Mouse (Mus musculus): ENCODE results near the gene Sesn2.
"Not testable (repeated sequence)": the region's sequence is repeated elsewhere in the genome, so short reads cannot be mapped to it uniquely, and the experiment has no call there.

The Sesn2 gene

DNA sequence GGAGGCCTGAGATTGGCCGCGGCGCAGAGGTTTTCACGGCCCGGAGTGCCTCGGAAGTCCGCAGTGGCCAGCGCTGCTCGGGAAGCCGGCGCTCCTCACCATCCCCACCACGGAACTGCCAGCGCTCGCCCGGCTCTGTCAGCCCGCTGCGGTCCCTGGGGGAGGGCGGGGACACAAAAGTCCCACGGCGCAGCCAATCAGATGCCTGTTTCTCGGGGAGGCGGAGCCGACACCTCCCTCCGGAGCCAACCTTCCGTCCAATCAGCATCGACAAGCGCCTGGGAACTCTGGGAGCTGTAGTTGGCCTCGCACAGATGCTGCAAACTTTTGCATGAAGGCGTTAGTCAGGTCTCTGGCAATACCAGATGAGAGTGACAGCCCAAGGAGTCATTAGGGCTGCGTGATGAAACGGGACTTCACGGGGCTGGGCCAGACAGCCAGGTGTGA is at the start of gene Sesn2:
Sesn2 (minus strand) TSS at position 150 of the 447 bp plus-strand sequence.
- DNase-seq, result peak; percentile 95

DNA sequence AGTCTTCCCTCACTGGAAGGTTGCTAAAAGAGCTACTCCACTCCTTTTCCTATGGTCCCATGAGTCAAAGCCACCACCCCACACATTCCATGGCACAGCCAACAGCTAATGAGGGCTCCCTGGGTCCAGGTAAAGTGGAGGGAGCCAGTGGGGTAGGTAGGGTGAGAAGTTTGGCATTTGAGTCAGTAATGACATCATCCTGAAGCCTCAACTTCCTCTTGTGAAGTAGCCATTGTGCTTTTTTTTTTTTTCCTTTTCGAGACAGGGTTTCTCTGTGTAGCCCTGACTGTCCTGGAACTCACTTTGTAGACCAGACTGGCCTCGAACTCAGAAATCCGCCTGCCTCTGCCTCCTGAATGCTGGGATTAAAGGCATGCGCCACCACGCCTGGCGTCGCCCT is 45.2 kb upstream of the Sesn2 start:
- not testable (repeated sequence) for DNase-seq

DNA sequence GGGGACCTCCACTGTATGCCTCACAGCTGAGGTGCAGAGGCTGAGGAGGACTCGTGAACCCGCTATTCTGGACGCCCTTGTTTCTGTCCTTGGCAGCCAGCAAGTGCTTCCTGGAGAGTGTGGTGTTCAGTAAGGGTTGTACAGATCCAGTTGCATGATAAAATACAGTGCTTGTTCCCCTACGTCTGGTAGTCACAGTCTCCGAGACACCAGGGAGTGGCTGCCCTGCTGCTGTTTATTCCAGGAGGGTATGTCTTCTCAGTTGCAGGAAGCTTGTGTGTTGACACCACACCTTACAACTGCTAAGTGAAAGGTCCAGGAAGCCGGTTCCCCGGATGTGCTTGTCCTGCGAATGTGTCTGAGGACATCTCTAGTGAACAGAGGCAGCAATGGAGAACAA is 44.4 kb upstream of the Sesn2 start:
- DNase-seq, result no peak

DNA sequence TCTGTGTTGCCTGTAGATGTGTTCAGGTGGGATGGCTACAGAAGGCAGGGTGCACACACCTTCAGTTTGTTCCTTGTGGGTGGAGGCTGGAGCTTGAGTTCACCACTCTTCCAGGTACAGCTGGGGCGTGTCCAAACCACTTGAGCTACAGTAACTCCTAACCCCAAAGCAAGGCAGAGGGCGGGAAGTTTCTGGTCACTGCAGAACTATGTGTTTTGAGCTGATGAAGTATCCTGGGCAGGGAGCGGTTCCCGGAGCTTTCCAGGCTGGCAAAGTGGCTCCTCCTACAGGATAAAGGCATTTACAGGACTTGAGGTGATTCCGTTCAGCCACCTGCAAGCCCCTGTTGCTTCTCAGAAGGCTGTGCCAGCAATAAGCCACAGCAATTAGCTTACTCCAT is 43.9 kb upstream of the Sesn2 start:
- DNase-seq, result no peak

DNA sequence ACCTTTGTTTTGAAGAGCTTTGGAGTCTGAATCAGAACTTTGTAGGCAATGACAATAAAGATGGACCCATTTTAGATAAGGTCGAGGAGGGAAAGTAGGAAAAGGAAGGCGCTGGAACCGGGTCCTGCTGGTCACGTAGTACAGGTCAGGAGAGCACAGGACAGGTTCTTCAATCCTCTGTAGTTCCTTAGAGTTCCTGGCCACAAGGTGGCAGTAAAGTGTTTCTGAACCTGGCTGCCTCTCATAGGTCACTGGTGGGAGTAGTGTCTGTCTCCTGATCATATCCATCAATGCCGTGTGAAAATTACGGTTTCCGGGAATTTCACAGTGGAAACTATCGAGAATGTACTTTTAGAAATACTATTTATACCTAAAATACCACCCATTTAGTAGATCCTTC is 35.5 kb upstream of the Sesn2 start:
- peak; percentile 44 for DNase-seq

DNA sequence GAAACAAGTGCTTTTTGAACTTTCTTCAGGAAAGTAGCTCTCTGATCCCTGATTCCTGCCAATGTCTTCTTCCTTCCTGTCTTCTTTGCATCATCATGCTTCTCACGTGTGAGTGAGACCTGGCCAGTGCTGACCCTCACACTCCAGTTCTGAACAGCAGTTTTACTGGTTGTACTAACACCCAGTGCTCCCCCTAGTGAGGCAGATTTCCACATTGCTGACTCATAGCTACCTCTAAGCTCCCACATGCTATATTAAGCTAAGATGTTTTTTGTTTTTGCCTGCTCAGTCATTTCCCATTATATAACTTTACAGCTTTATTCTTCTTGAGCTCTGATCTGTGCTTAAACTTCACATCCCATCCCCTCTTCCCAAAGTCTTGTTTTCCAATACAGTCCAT is 32.4 kb upstream of the Sesn2 start:
- no peak for DNase-seq

DNA sequence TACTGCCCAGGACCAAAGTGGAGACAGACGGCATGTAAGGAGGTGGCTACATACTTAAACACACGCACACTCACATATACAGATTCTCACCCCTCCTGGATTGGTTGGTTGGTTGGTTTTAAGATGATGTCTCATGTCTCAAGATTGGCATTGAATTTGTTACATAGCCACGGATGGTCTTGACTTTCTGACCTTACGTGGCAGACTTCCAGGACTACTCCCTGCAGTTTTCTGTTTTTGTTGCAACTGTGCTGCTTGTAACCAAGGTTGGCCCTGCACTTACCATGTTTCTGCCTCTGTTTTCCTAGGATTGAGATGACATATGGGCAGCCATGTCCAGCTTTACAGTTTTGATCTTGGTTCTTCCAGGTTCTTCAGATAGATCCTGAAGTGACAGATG is 31.1 kb upstream of the Sesn2 start:
- DNase-seq, result no peak

DNA sequence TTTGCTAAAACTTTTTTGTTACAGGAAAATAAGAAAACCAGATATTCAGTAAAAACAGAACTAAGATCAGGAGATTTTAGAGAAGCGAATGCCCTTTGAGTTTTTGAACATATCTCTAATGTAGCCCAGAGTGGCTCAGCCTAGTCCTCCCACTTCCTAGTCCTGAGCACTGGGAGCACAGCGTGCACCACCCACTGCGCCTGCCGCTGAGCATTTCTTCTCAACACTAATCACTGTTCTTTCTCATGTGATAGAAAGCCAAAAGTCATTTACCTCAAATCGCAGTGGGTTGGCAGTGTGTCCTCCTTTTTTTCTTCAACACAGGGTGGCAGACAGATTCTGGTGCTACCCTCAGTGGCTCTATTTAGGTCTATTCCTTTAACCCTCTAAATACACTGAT is 29.2 kb upstream of the Sesn2 start:
- DNase-seq, result no peak

DNA sequence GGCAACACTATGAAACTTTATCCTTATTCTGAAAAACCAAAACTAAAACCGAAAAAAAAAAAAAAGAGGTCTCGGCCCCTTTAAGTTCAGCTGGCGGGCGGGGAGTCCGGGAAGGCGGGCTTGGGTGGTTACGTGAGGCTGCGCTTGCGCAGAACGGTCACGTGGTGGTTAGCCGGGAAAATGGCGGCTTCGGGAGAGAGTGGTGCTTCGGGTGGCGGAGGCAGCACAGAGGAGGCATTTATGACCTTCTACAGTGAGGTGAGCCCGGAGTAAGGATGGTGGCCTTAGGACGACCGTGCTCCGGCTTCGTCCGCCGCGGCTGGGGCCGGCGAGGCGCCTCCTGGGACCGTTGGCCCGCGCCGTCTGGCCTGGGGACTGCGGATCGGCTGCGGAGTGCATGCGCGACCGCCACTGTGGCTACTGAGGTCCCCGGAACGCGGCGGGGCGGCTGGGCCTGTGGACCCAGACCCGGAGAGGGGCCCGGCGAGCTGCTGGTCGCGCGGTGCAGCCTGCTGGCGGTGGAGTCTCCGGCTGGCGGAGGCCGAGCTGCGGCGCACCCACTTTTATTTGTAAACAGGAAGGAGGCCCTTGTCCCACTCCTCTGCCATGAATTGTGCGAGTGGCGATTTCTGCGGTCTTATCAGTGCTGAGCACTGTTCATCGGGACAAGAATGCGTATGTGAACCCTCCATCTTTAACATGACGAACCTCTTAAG is 25.3 kb upstream of the Sesn2 start, which contains the start of gene Dnajc8:
Dnajc8 (plus strand) TSS at position 145 of the 716 bp plus-strand sequence.
- DNase-seq, result peak; percentile 97

DNA sequence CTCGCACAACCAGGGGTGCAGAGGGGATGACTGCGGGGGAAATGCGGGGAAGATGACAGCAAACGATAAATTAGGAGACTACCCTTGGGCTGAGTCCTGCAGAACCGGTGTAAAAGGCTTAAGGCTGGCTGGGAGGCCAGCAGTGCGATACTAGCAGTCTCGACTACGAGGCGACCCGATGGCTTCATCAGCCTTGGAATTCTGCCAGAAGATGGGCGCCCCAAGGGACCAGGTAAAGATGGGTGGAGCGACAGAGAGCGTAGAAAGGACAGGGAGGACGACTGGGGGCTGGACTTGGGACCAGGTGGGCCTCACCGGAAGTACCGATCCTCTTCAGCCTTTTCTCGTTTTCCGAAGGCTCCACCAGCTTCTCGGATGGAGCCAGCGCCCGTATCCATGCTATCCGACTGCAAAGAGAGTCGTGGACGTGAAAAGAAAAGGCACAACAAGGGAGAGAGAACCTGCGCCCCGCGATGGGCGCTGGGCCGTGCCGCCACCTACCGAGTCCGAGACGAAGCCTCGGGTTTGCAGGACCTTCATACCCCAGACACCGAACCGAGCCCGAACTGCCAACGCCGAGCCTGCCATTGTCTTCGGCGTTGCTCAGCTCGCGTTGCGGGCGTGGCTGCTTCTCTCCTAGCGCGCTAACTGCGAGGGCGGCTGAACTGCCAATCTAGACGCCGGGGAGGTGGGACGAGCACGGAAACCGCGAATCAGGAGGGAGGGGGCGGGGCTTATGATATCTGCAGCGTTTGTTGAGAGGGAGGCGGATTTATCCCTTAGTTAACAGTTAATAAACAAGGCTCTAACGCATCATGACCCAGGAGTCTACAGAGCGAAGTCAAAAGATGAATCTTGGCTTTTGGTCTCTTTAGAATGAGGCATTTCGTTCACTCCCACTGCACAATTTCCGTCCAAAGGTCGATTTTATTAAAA is 22.9 kb upstream of the Sesn2 start, which contains the start of gene Atpif1:
Atpif1 (minus strand) TSS at position 679 of the 936 bp plus-strand sequence.
- DNase-seq, result peak; percentile 87

DNA sequence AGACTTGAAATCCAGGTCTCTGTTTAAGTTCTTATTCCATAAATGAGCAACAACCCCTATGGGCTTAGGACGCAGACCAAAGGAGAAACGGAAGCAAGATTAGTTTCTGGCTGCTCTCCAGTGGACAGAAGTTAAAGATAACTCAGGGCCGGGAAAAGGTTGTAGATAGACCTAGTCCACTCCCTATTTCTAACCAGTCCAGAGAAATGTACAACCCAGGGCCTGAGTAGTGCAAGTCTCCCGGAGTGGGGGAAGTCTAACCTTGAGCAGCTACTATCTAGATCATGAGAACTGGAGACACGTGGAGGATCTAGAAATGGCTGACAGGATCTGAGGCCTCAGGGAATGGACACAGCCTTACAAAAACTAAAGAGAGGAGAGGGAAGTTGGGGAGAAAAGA is 22.2 kb upstream of the Sesn2 start:
- DNase-seq, result no peak

DNA sequence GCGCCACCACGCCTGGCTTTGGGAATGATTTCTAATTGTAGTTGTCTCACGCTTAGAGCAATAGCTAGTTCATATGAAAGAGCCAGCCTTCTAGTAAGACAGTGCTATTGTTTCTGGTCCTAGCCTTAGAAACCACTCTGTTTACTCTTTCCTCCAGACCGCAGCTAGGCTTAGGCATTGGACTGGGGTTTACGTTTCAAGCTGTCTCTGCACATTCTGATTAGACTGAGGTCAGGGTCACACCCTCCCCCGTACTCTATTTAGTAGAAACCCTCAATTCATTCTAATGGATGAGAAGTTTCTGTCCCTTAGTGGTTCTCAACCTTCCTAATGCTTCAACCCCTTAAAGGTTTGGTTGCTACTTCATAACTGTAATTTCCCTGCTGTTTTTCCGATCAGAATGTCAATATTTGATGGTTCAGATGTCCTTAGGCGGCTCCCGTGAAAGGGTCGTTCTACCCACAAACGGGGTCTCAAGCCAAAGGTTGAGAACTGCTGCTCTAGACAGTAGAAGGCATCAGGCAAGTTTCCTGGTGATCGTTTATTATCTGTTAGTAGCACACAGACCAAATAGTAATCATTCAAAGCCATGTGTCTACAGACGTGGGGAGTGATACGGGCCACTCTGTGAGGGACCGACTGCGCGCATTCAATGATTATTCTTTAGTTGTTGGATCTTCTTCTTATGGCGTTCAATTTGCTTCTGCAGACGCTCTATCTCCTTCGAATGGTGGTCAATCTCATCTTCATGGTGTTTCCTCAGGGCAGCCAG is 19.9 kb upstream of the Sesn2 start:
- DNase-seq, result no peak

DNA sequence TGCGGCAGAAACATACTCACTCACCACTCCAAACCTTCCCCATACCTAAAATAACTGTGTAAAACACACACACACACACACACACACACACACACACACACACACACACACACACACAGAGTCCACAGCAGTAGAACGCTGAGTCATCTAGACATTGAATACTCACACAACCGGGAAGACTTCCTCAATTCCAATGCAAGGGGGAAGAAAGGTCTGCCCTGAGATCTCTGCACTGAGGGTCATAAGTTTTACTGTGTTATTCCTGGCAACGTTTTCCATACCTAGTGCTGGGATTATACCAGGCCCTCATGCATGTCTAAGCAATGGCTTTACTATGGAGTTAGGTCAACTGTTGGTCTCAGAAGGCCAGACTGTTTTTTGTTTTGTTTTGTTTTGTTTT is 19.0 kb upstream of the Sesn2 start:
- no peak for DNase-seq

DNA sequence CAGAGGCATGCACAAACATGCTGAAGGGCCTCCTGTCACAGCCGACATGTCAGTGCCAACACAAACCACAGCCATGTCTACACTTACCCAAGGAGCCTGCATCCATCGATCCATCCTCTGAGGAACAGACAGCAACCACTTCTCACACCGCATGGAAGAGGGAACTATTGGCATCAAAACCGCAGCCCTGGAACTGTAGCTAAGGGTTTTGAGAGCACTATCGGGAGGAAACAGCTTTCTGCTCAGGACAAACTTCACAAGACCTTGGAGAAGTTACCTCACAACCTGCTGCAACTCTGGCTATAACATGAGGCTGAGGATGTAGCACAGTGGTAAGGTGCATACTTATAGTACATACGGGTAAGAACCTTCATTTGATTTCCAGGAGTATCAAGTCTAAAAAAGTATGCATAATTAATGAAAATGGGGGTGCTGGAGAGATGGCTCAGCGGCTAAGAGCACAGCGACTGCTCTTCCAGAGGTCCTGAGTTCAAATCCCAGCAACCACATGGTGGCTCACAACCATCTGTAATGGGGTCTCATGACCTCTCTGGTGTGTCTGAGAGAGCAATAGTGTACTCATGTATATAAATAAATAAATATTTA is 17.7 kb upstream of the Sesn2 start:
- no peak for DNase-seq

DNA sequence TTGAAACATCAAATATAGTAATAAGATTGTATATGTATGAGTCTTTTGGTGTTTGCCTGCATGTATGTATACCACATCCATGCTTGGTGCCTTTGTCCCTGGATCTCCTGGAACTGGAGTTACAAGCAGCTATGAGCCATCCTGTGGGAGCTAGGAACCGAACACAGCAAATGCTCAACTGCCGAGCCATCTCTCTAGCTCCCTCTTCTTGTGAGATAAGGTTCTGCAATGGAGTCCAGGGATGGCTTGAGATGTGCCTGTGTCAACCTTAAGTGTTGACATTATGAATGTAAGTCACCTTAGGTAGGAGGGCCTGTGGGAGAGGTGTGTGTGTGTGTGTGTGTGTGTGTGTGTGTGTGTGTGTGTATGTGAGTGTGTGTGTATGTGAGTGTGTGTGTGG is 16.4 kb upstream of the Sesn2 start:
- DNase-seq, result no peak

DNA sequence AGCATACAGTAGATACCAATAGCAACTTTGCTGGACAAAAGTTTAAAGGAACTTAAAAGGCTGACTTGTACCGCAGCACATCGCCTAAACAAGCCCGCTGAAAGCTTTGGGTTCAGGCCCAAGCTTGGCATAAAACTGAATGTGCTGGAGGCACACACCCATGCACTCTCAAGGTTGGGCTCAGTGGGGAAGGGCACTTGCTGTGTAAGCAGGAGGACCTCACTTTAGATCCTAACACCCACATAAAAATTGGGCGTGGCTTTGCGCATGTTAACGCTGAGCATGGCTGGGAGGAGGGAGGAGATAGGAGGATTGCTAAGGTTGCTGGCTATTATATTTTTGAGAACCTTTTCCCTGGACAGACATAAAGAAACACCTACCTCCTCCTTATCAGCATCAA is 14.5 kb upstream of the Sesn2 start:
- no peak for DNase-seq

DNA sequence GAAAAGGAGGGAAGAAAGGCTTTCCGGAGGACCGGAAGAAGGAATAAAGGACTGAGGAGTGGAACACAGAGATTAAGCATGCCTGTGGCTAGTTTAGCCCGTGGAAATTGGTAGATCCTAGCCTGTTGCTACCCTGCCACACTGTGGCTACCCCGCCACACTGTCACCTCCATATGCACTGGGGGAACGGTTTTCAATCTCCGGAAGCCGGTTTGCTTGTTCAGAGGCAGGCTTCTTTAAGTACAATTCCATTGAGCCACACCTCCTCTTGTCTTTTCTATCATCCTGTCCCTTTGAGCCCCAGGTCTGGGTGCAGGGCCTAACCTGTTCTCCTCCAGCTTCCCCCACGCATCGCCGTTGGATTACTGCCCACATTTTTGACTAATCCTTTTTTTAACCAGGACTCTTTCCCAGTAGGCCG is 14.0 kb upstream of the Sesn2 start:
- DNase-seq, result no peak

DNA sequence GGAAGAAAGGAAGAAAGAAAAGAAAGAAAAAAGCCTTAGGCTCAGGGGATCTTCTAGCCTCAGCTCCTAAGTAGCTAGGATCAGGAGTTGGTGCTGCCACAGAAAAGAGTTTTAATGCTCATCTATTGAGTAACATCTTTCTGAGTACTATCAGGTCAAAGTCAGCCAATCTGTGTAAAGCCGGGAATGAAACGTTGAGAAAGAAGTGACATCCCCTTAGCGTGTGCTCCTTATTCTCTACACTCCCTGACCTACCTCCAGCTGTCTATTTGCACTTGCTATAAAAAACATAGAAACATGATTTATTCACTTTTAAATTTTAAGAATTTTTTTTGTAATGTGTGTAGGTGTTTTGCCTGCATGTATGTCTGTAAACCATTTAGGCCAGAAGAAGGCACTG is 8.9 kb upstream of the Sesn2 start:
- no peak for DNase-seq

DNA sequence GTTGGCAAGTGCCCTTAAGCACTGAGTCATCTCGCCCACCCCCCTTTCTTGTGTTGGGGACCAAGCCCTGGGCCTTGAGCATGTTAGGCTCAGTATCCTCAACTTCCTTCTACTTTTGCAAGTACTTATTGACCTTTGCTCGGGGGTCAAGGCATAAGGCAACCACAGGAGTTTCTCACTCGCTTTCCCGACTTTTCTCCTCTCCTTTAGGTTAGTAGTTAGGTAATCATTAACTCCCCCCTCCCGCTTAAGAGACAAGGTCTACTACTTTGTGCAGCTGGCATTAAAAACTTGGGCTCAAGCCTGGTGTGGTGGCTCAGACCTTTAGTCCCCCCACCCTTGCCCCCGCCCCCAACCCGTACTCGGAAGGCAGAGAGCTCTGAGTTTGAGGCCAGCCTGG is 7.8 kb upstream of the Sesn2 start:
- no peak for DNase-seq

DNA sequence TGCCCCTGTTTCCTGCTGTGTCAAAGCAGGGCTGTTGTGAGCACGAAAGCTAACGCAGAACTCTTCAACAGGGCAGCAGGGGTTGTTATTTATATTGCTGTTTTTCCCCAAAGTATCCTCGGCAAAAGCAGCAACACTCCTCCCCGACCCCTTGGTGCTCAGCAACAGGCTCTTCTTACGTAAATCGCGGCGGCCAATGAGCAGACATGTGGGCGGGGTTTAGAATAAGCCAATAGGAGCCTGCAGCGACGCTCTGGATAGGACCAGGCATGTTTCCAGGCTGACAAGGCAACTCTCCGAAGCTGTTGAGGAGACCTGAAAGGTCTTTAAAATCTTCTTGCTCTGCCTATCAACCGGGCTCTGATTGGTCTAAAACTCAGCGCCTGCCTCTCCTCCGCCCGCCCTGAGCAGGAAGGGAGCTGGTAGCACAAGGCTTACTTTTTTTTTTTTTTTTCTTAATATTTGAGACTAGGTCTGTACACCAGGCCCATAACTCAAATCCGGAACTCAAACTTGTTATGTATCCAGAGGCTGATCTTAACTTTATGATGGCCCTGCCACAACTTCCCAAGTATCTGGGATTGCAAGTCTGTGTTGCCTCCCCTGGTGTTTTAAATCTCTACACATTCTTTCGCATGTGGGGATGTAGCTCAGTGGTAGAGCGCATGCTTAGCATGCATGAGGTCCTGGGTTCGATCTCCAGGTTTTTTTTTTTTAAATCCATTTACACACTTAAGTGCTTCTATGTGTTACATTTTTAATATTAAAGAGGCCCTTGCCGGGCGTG is 5.3 kb upstream of the Sesn2 start:
- DNase-seq, result peak; percentile 87

DNA sequence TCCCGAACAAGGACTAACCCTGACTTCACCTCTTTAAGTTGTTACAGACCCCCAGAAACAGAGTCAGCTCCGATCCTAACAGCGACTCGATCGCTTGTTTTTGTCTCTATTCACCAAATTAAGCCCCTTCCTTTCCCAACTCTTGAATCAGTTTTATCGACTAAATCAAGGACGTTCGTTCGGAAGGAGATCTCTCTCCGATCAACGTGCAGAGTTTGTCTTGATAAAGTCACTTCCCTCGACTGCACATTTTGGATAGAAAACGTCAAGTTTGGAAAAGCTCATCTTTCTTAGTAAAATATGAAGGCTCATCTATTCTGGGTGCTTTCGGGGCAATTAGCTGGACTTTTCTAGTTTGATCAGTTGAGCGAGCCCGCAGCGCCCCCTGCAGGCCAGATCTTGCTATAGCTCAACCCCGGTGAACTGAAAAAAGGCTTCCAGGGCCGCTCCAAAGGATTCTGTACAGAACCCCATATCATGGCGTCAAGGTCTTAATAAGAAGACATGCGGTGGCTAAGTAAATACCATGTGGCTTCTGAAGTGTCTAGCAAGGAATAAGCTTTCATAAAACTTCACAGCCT is 4.3 kb upstream of the Sesn2 start:
- peak; percentile 76 for DNase-seq

All from right cerebral cortex, postnatal 14 days (tissue).